Mouse (Mus musculus): ENCODE data around the gene Plekhs1. TPM values are rescaled to one million over a fixed set of nuclear protein-coding genes. Genes with fewer than 3 reads are reported as not detected.

The Plekhs1 gene
- polyA plus RNA-seq (2012; rRNA removed): 0.02 TPM in 1 of 2 replicates, not detected in the other

GRCm38 (mm10) chr19:56461522-56462101 lies at the start of gene Plekhs1:
Gene Plekhs1 (plus strand): TSS chr19:56461640.
- no peak within 1 kb of the TSS for H3K4me3 ChIP-seq (ENCODE audit: extremely low read depth, insufficient read depth, insufficient read length)
- H3K27me3 ChIP-seq (ENCODE audit: control insufficient read depth, insufficient read depth, low read length): no peaks in the 10 kb centered on the region
- TF ChIP-seq POLR2A (IDR thresholded peaks at IDR 0.05; ENCODE audit: low read depth, low read length) (no peak), CTCF (IDR thresholded peaks at IDR 0.05; ENCODE audit: extremely low read depth, insufficient read depth, insufficient read length, insufficient replicate concordance) (no peak)
- no peak within 1 kb of the TSS for H3K27ac ChIP-seq (ENCODE audit: insufficient read depth, low read length)
- 78% methylated on average over 10 of the region's 10 CpGs for WGBS
- no peaks in the 10 kb centered on the region for H3K36me3 ChIP-seq (ENCODE audit: control insufficient read depth, insufficient read depth, low read length)
- H3K4me1 ChIP-seq (ENCODE audit: control insufficient read depth, insufficient read depth, insufficient read length): no peaks in the 10 kb centered on the region
- DNase-seq (ENCODE audit: low read depth in 1 of 2, low spot score in 2 of 2): no peak

GRCm38 (mm10) chr19:56418404-56418803 lies 43.0 kb upstream of the Plekhs1 start:
- Histone ChIP-seq H3K4me1 (ENCODE audit: control insufficient read depth, insufficient read depth, insufficient read length) (no peaks in the 10 kb centered on the region), H3K27me3 (ENCODE audit: control insufficient read depth, insufficient read depth, low read length) (no peaks in the 10 kb centered on the region), H3K4me3 (ENCODE audit: extremely low read depth, insufficient read depth, insufficient read length) (no peak overlapping the region), H3K36me3 (ENCODE audit: control insufficient read depth, insufficient read depth, low read length) (no peaks in the 10 kb centered on the region), H3K27ac (ENCODE audit: insufficient read depth, low read length) (no peak overlapping the region)
- DNase-seq (ENCODE audit: low read depth in 1 of 2, low spot score in 2 of 2): no peak
- TF ChIP-seq CTCF (IDR thresholded peaks at IDR 0.05; ENCODE audit: extremely low read depth, insufficient read depth, insufficient read length, insufficient replicate concordance) (no peak), POLR2A (IDR thresholded peaks at IDR 0.05; ENCODE audit: low read depth, low read length) (no peak)
- 84% methylated on average over 4 of the region's 4 CpGs for WGBS

GRCm38 (mm10) chr19:56419452-56419851 lies 42.0 kb upstream of the Plekhs1 start:
- Histone ChIP-seq H3K27me3 (ENCODE audit: control insufficient read depth, insufficient read depth, low read length) (no peaks in the 10 kb centered on the region), H3K4me3 (ENCODE audit: extremely low read depth, insufficient read depth, insufficient read length) (no peak overlapping the region), H3K27ac (ENCODE audit: insufficient read depth, low read length) (no peak overlapping the region), H3K4me1 (ENCODE audit: control insufficient read depth, insufficient read depth, insufficient read length) (no peaks in the 10 kb centered on the region), H3K36me3 (ENCODE audit: control insufficient read depth, insufficient read depth, low read length) (no peaks in the 10 kb centered on the region)
- TF ChIP-seq POLR2A (IDR thresholded peaks at IDR 0.05; ENCODE audit: low read depth, low read length) (no peak), CTCF (IDR thresholded peaks at IDR 0.05; ENCODE audit: extremely low read depth, insufficient read depth, insufficient read length, insufficient replicate concordance) (no peak)
- WGBS: 91% methylated on average over 9 of the region's 9 CpGs
- no peak for DNase-seq (ENCODE audit: low read depth in 1 of 2, low spot score in 2 of 2)

- DNase-seq (ENCODE audit: low read depth in 1 of 2, low spot score in 2 of 2): no peak
- Histone ChIP-seq H3K27ac (ENCODE audit: insufficient read depth, low read length) (no peak overlapping the region), H3K4me3 (ENCODE audit: extremely low read depth, insufficient read depth, insufficient read length) (no peak overlapping the region), H3K27me3 (ENCODE audit: control insufficient read depth, insufficient read depth, low read length) (no peaks in the 10 kb centered on the region), H3K4me1 (ENCODE audit: control insufficient read depth, insufficient read depth, insufficient read length) (no peaks in the 10 kb centered on the region), H3K36me3 (ENCODE audit: control insufficient read depth, insufficient read depth, low read length) (no peaks in the 10 kb centered on the region; the same call in 1 of the 2 replicates)
- 90% methylated on average over 3 of the region's 3 CpGs for WGBS
- TF ChIP-seq POLR2A (IDR thresholded peaks at IDR 0.05; ENCODE audit: low read depth, low read length) (no peak), CTCF (IDR thresholded peaks at IDR 0.05; ENCODE audit: extremely low read depth, insufficient read depth, insufficient read length, insufficient replicate concordance) (no peak)
Observed at GRCm38 (mm10) chr19:56420345-56420744, 41.1 kb upstream of the Plekhs1 start.

- no peaks in the 10 kb centered on the region for H3K27me3 ChIP-seq (ENCODE audit: control insufficient read depth, insufficient read depth, low read length)
- H3K36me3 ChIP-seq (ENCODE audit: control insufficient read depth, insufficient read depth, low read length): no peaks in the 10 kb centered on the region; the same call in 1 of the 2 replicates
- no peak overlapping the region for H3K4me3 ChIP-seq (ENCODE audit: extremely low read depth, insufficient read depth, insufficient read length)
- TF ChIP-seq CTCF (IDR thresholded peaks at IDR 0.05; ENCODE audit: extremely low read depth, insufficient read depth, insufficient read length, insufficient replicate concordance) (peak; percentile 71; the same call in 1 of the 2 replicates), POLR2A (IDR thresholded peaks at IDR 0.05; ENCODE audit: low read depth, low read length) (no peak)
- 70% methylated on average over 14 of the region's 14 CpGs for WGBS
- peak in 1 of 2 experiments; percentile 61 for DNase-seq (ENCODE audit: low read depth in 1 of 2, low spot score in 2 of 2)
- H3K27ac ChIP-seq (ENCODE audit: insufficient read depth, low read length): no peak overlapping the region
- H3K4me1 ChIP-seq (ENCODE audit: control insufficient read depth, insufficient read depth, insufficient read length): no peaks in the 10 kb centered on the region
Observed at GRCm38 (mm10) chr19:56422476-56423338, 38.7 kb upstream of the Plekhs1 start.

GRCm38 (mm10) chr19:56423370-56423769 lies 38.1 kb upstream of the Plekhs1 start:
- no peak for DNase-seq (ENCODE audit: low read depth in 1 of 2, low spot score in 2 of 2)
- Histone ChIP-seq H3K27ac (ENCODE audit: insufficient read depth, low read length) (no peak overlapping the region), H3K4me1 (ENCODE audit: control insufficient read depth, insufficient read depth, insufficient read length) (no peaks in the 10 kb centered on the region), H3K4me3 (ENCODE audit: extremely low read depth, insufficient read depth, insufficient read length) (no peak overlapping the region), H3K27me3 (ENCODE audit: control insufficient read depth, insufficient read depth, low read length) (no peaks in the 10 kb centered on the region), H3K36me3 (ENCODE audit: control insufficient read depth, insufficient read depth, low read length) (no peaks in the 10 kb centered on the region; the same call in 1 of the 2 replicates)
- TF ChIP-seq CTCF (IDR thresholded peaks at IDR 0.05; ENCODE audit: extremely low read depth, insufficient read depth, insufficient read length, insufficient replicate concordance) (no peak), POLR2A (IDR thresholded peaks at IDR 0.05; ENCODE audit: low read depth, low read length) (no peak)
- WGBS: 94% methylated on average over 12 of the region's 12 CpGs
